Mouse (Mus musculus): ENCODE data around the gene Wdr44.
"Not testable (repeated sequence)": the region's sequence is repeated elsewhere in the genome, so short reads cannot be mapped to it uniquely, and the experiment has no call there.

The Wdr44 gene

GRCm38 (mm10) chrX:23692722-23693442 lies at the start of gene Wdr44:
TSS of gene Wdr44 (plus strand) at chrX:23693051.
- DNase-seq (ENCODE audit: low spot score): peak; percentile 90

- DNase-seq (ENCODE audit: low spot score): no peak
Measured at GRCm38 (mm10) chrX:23648371-23648770, 44.5 kb upstream of the Wdr44 start.

GRCm38 (mm10) chrX:23662216-23662615 lies 30.6 kb upstream of the Wdr44 start:
- DNase-seq (ENCODE audit: low spot score): no peak

- DNase-seq (ENCODE audit: low spot score): no peak
Measured at GRCm38 (mm10) chrX:23673193-23673592, 19.7 kb upstream of the Wdr44 start.

- no peak for DNase-seq (ENCODE audit: low spot score)
Measured at GRCm38 (mm10) chrX:23675450-23675849, 17.4 kb upstream of the Wdr44 start.

GRCm38 (mm10) chrX:23676583-23676982 lies 16.3 kb upstream of the Wdr44 start:
- no peak for DNase-seq (ENCODE audit: low spot score)

- no peak for DNase-seq (ENCODE audit: low spot score)
Measured at GRCm38 (mm10) chrX:23677511-23677910, 15.3 kb upstream of the Wdr44 start.

- no peak for DNase-seq (ENCODE audit: low spot score)
Measured at GRCm38 (mm10) chrX:23692336-23692721, 522 bp upstream of the Wdr44 start.

- DNase-seq (ENCODE audit: low spot score): peak; percentile 10
Measured at GRCm38 (mm10) chrX:23693443-23694400, 871 bp downstream of the Wdr44 start.

- no peak for DNase-seq (ENCODE audit: low spot score)
Measured at GRCm38 (mm10) chrX:23694588-23694987, 1.7 kb downstream of the Wdr44 start.

GRCm38 (mm10) chrX:23695109-23695508 lies 2.3 kb downstream of the Wdr44 start:
- no peak for DNase-seq (ENCODE audit: low spot score)

GRCm38 (mm10) chrX:23697346-23697745 lies 4.5 kb downstream of the Wdr44 start:
- no peak for DNase-seq (ENCODE audit: low spot score)

GRCm38 (mm10) chrX:23699023-23699422 lies 6.2 kb downstream of the Wdr44 start:
- no peak for DNase-seq (ENCODE audit: low spot score)

- no peak for DNase-seq (ENCODE audit: low spot score)
Measured at GRCm38 (mm10) chrX:23717247-23717646, 24.4 kb downstream of the Wdr44 start.

GRCm38 (mm10) chrX:23727463-23727862 lies 34.6 kb downstream of the Wdr44 start:
- no peak for DNase-seq (ENCODE audit: low spot score)

GRCm38 (mm10) chrX:23754671-23755070 lies 61.8 kb downstream of the Wdr44 start:
- no peak for DNase-seq (ENCODE audit: low spot score)

- DNase-seq (ENCODE audit: low spot score): no peak
Measured at GRCm38 (mm10) chrX:23767849-23768248, 75.0 kb downstream of the Wdr44 start.

GRCm38 (mm10) chrX:23807125-23807524 lies 114.3 kb downstream of the Wdr44 start:
- DNase-seq (ENCODE audit: low spot score): no peak

GRCm38 (mm10) chrX:23810365-23810764 lies 117.5 kb downstream of the Wdr44 start:
- no peak for DNase-seq (ENCODE audit: low spot score)

GRCm38 (mm10) chrX:23813287-23813686 lies 120.4 kb downstream of the Wdr44 start:
- peak; percentile 0 for DNase-seq (ENCODE audit: low spot score)

GRCm38 (mm10) chrX:23822885-23823284 lies 130.0 kb downstream of the Wdr44 start:
- not testable (repeated sequence) for DNase-seq (ENCODE audit: low spot score)

GRCm38 (mm10) chrX:23823398-23824023 lies 130.7 kb downstream of the Wdr44 start:
- DNase-seq (ENCODE audit: low spot score): no peak

- DNase-seq (ENCODE audit: low spot score): not testable (repeated sequence)
Measured at GRCm38 (mm10) chrX:23833784-23834183, 140.9 kb downstream of the Wdr44 start.
